Mouse (Mus musculus) G1E-ER4 (cell line): ENCODE results near the gene Prrx2. TPM values are rescaled to one million over a fixed set of nuclear protein-coding genes. Genes with fewer than 3 reads are reported as not detected.

Experiments
- GATA1 ChIP-seq: IDR thresholded peaks from one replicate; pipeline ENCODE4 v1.8.0; 2012; ENCODE audit warnings: low read length, inconsistent platforms
- polyA plus RNA-seq: library from polyadenylated mRNA; stranded (reverse); fragments of >175 nt; gene quantifications from 2 replicates; pipeline ENCODE4 v1.2.3, GENCODE M21; 2012

Gene Prrx2
- polyA plus RNA-seq = not detected in 2 replicates

- no peak for TF ChIP-seq GATA1
Measured at GRCm38 (mm10) chr2:30834373-30835022, at the start of gene Prrx2. Prrx2 (plus strand) TSS chr2:30834972.

- no peak for TF ChIP-seq GATA1
Measured at GRCm38 (mm10) chr2:30787466-30787865, 47.3 kb upstream of the Prrx2 start.

- no peak for TF ChIP-seq GATA1
Measured at GRCm38 (mm10) chr2:30792061-30792460, 42.7 kb upstream of the Prrx2 start.

- no peak for TF ChIP-seq GATA1
Measured at GRCm38 (mm10) chr2:30794179-30795108, 40.3 kb upstream of the Prrx2 start.

GRCm38 (mm10) chr2:30795271-30795888, 39.4 kb upstream of the Prrx2 start:
- TF ChIP-seq GATA1 = no peak

- no peak for TF ChIP-seq GATA1
Measured at GRCm38 (mm10) chr2:30795889-30796275, 38.9 kb upstream of the Prrx2 start.

GRCm38 (mm10) chr2:30796382-30796781, 38.4 kb upstream of the Prrx2 start:
- no peak for TF ChIP-seq GATA1

- no peak for TF ChIP-seq GATA1
Measured at GRCm38 (mm10) chr2:30799456-30799855, 35.3 kb upstream of the Prrx2 start.

- no peak for TF ChIP-seq GATA1
Measured at GRCm38 (mm10) chr2:30800671-30801066, 34.1 kb upstream of the Prrx2 start.

- no peak for TF ChIP-seq GATA1
Measured at GRCm38 (mm10) chr2:30801067-30801852, 33.5 kb upstream of the Prrx2 start.

- TF ChIP-seq GATA1 = no peak
Measured at GRCm38 (mm10) chr2:30803604-30804003, 31.2 kb upstream of the Prrx2 start, which contains the start of gene 1700001O22Rik. 1700001O22Rik (minus strand) TSS chr2:30803661.

- no peak for TF ChIP-seq GATA1
Measured at GRCm38 (mm10) chr2:30805983-30806382, 28.8 kb upstream of the Prrx2 start.

- no peak for TF ChIP-seq GATA1
Measured at GRCm38 (mm10) chr2:30807147-30807647, 27.6 kb upstream of the Prrx2 start.

- no peak for TF ChIP-seq GATA1
Measured at GRCm38 (mm10) chr2:30807648-30808295, 27.0 kb upstream of the Prrx2 start, which contains the start of gene Ntmt1. Ntmt1 (plus strand) TSS chr2:30807826.

- TF ChIP-seq GATA1 = no peak
Measured at GRCm38 (mm10) chr2:30808296-30808655, 26.5 kb upstream of the Prrx2 start.
